Mouse (Mus musculus) stomach, postnatal 0 days (tissue): Measurements from ENCODE around the gene Uhrf1.

Experiments used
- CTCF ChIP-seq: IDR thresholded peaks from 2 replicates; pipeline ENCODE4 v1.5.1; 2016; ENCODE audit warnings: antibody characterized with exemption, low read depth, mild to moderate bottlenecking, moderate library complexity
- EP300 ChIP-seq: optimal IDR thresholded peaks from 2 replicates; pipeline ENCODE3; 2016; ENCODE audit warnings: antibody characterized with exemption

GRCm38 (mm10) chr17:56350694-56351093 lies 47.6 kb downstream of the Uhrf1 start:
- TF ChIP-seq CTCF (peak; percentile 95), EP300 (no peak)
